Mouse (Mus musculus) ES-E14 (cell line): ENCODE results near the gene Slc5a5.

Experiments
- CHD2 ChIP-seq: IDR thresholded peaks from 2 replicates; pipeline ENCODE4 v1.6.1; 2014; ENCODE audit warnings: mild to moderate bottlenecking, low read depth, low read length, inconsistent platforms
- HCFC1 ChIP-seq: IDR thresholded peaks from 2 replicates; pipeline ENCODE4 v1.6.1; 2012; ENCODE audit warnings: low read length, inconsistent platforms, borderline replicate concordance; ENCODE audit not compliant: insufficient read depth
- MAFK ChIP-seq: IDR thresholded peaks from 2 replicates; pipeline ENCODE4 v1.6.1; 2014; ENCODE audit warnings: mild to moderate bottlenecking, low read depth, low read length, inconsistent platforms; ENCODE audit not compliant: insufficient read depth
- ZC3H11A ChIP-seq: IDR thresholded peaks from 2 replicates; pipeline ENCODE4 v1.6.1; 2012; ENCODE audit warnings: low read depth, mild to moderate bottlenecking, inconsistent platforms, low read length, borderline replicate concordance
- ZNF384 ChIP-seq: IDR thresholded peaks from 2 replicates; pipeline ENCODE4 v1.6.1; 2012; ENCODE audit warnings: low read depth, low read length, inconsistent platforms

GRCm38 (mm10) chr8:70862824-70863641 lies 29.5 kb downstream of the Slc5a5 start, which contains the start of gene Kcnn1:
- TF ChIP-seq ZC3H11A (no peak), MAFK (no peak), CHD2 (no peak), HCFC1 (no peak), ZNF384 (no peak)
